8 mouse cellular contexts compared by ENCODE assay signal in genomic region chr12:110888106-110888505, GRCm38 (mm10). TPM values are rescaled to one million over a fixed set of nuclear protein-coding genes. Genes with fewer than 3 reads are reported as not detected.
DNase-seq lines count a peak whose midpoint lies in the region; ATAC-seq and TF ChIP-seq lines count a peak whose summit lies in the region.

No protein-coding gene starts in this region.

- intact Hi-C loops in gastrocnemius, adult 2 months (cut with DNase I): loop anchor here (2.0 kb wide), 1 partner anchor 105 kb away; no protein-coding TSS in a partner anchor
- intact Hi-C loops in left cerebral cortex, postnatal 25 days (cut with DNase I): no loop called here

- ATAC-seq in forebrain, embryonic 15.5 days (replicated peaks): no peak
- no peak for ATAC-seq in liver, embryonic 15.5 days (ENCODE audit: insufficient read depth)

- peak overlapping the region; percentile 87 for H3K4me2 ChIP-seq in forebrain, embryonic 15.5 days (replicated peaks)
- H3K4me2 ChIP-seq in liver, embryonic 15.5 days: peak overlapping the region; percentile 97

- no peak for DNase-seq in gastrocnemius, adult 2 months
- no peak for DNase-seq in gastrocnemius, postnatal 25 days
- DNase-seq in retina, postnatal 1 day: no peak
- DNase-seq in gastrocnemius, postnatal 4 days (ENCODE audit: low spot score in 2 of 2): no peak
- no peak for DNase-seq in left cerebral cortex, postnatal 25 days (ENCODE audit: low spot score in 2 of 2)

- H3K9me3 ChIP-seq in forebrain, embryonic 15.5 days: no peaks in the 10 kb centered on the region
- no peaks in the 10 kb centered on the region for H3K9me3 ChIP-seq in liver, embryonic 15.5 days (replicated peaks)

- peaks cover 45% of the 10 kb centered on the region for H3K79me3 ChIP-seq in C2C12 (ENCODE audit: low read depth)

- no peaks in the 10 kb centered on the region for H3K27me3 ChIP-seq in C2C12 (ENCODE audit: control insufficient read depth, insufficient read depth, insufficient read length)
- no peaks in the 10 kb centered on the region for H3K27me3 ChIP-seq in forebrain, embryonic 15.5 days
- no peaks in the 10 kb centered on the region for H3K27me3 ChIP-seq in liver, embryonic 15.5 days

- peak overlapping the region; percentile 81 for H3K9ac ChIP-seq in forebrain, embryonic 15.5 days (replicated peaks)
- peak overlapping the region; percentile 84 for H3K9ac ChIP-seq in liver, embryonic 15.5 days

- peaks cover 3% of the 10 kb centered on the region for H3K36me3 ChIP-seq in C2C12 (ENCODE audit: control insufficient read depth, insufficient read depth)
- peaks cover 4% of the 10 kb centered on the region; the same call in 1 of the 2 replicates for H3K36me3 ChIP-seq in forebrain, embryonic 15.5 days
- H3K36me3 ChIP-seq in liver, embryonic 15.5 days (replicated peaks): peaks cover 9% of the 10 kb centered on the region; the same call in 1 of the 2 replicates

- H3K79me2 ChIP-seq in C2C12 (ENCODE audit: control insufficient read depth, insufficient read depth): peaks cover 82% of the 10 kb centered on the region

- 44% methylated on average over 12 of the region's 12 CpGs for WGBS in forebrain, embryonic 15.5 days
- 17% methylated on average over 12 of the region's 12 CpGs for WGBS in liver, embryonic 15.5 days (ENCODE audit: insufficient replicate concordance)

- peak overlapping the region; percentile 99 for H3ac ChIP-seq in C2C12 (ENCODE audit: control insufficient read depth, insufficient read length, low read depth)

- TF ChIP-seq CTCF in gastrocnemius, adult 2 months (IDR thresholded peaks at IDR 0.05): no peak
- TF ChIP-seq CTCF in C2C12 (IDR thresholded peaks at IDR 0.05; ENCODE audit: control insufficient read depth, insufficient read depth, insufficient read length): no peak

- H3K4me3 ChIP-seq in gastrocnemius, adult 2 months: peak overlapping the region; percentile 90
- peak overlapping the region; percentile 79 for H3K4me3 ChIP-seq in C2C12 (ENCODE audit: insufficient read depth, poor library complexity, severe bottlenecking)
- H3K4me3 ChIP-seq in forebrain, embryonic 15.5 days: peak overlapping the region; percentile 75
- H3K4me3 ChIP-seq in liver, embryonic 15.5 days (replicated peaks): peak overlapping the region; percentile 95

- H3K4me1 ChIP-seq in forebrain, embryonic 15.5 days: peaks cover 20% of the 10 kb centered on the region
- H3K4me1 ChIP-seq in liver, embryonic 15.5 days (replicated peaks): peaks cover 66% of the 10 kb centered on the region

- peak overlapping the region; percentile 91 for H3K27ac ChIP-seq in gastrocnemius, adult 2 months
- H3K27ac ChIP-seq in forebrain, embryonic 15.5 days (replicated peaks): no peak overlapping the region
- H3K27ac ChIP-seq in liver, embryonic 15.5 days (replicated peaks): peak overlapping the region; percentile 70

TF ChIP-seq in C2C12, 6 proteins besides CTCF, POLR2A, EP300 and RAD21:
- TF ChIP-seq FOSL1 (IDR thresholded peaks at IDR 0.05; ENCODE audit: insufficient read depth, low read length, poor library complexity, severe bottlenecking) (no peak), MYOD1 (IDR thresholded peaks at IDR 0.05; ENCODE audit: control insufficient read depth, insufficient read length, low read depth) (no peak), MAX (IDR thresholded peaks at IDR 0.05) (no peak), MYOG (IDR thresholded peaks at IDR 0.05; ENCODE audit: control insufficient read depth, extremely low read depth, insufficient read length) (no peak), USF1 (IDR thresholded peaks at IDR 0.05; ENCODE audit: low read depth) (no peak)

RNA-seq across cellular contexts. Expression of gene Cinp, which starts 0.8 kb away (rescaled TPM):
- 10 to 100 TPM; 21.8 to 24.8 TPM for total RNA-seq in gastrocnemius, adult 2 months (2021)
- total RNA-seq in gastrocnemius, postnatal 25 days (2021): 10 to 100 TPM; 28.4 to 29.1 TPM
- polyA plus RNA-seq in C2C12 (2012; fragmentation: generic; extraction: Trizol): 71.9 TPM
- 81.8 and 82.8 TPM in 2 replicates for polyA plus RNA-seq in forebrain, embryonic 15.5 days (2015; fragmentation: Nextera tagmentation; extraction: Ambion mirVana)
- polyA plus RNA-seq in liver, embryonic 15.5 days (2015; fragmentation: Nextera tagmentation; extraction: Ambion mirVana): 49.9 and 56.6 TPM in 2 replicates
- 10 to 100 TPM; 40.5 to 41.9 TPM for total RNA-seq in gastrocnemius, postnatal 4 days (2021)
- total RNA-seq in left cerebral cortex, postnatal 25 days (2021): 100 to 1,000 TPM; 115 to 118 TPM

RNA-seq across cellular contexts. Expression of gene Tecpr2, which starts 1.0 kb away (rescaled TPM):
- total RNA-seq in gastrocnemius, adult 2 months (2021): 1 to 10 TPM; 2.4 TPM
- 1 to 10 TPM; 1.9 to 3.1 TPM for total RNA-seq in gastrocnemius, postnatal 25 days (2021)
- 3.4 TPM for polyA plus RNA-seq in C2C12 (2012; fragmentation: generic; extraction: Trizol)
- polyA plus RNA-seq in forebrain, embryonic 15.5 days (2015; fragmentation: Nextera tagmentation; extraction: Ambion mirVana): 7.2 and 7.5 TPM in 2 replicates
- polyA plus RNA-seq in liver, embryonic 15.5 days (2015; fragmentation: Nextera tagmentation; extraction: Ambion mirVana): 1.6 and 1.8 TPM in 2 replicates
- 1 to 10 TPM; 4.8 to 5.4 TPM for total RNA-seq in gastrocnemius, postnatal 4 days (2021)
- 10 to 100 TPM; 45.8 to 47.8 TPM for total RNA-seq in left cerebral cortex, postnatal 25 days (2021)

RNA-seq across cellular contexts. Expression of gene Zfp839, which starts 38.1 kb away (rescaled TPM):
- total RNA-seq in gastrocnemius, adult 2 months (2021): 1 to 10 TPM; 7.0 to 7.7 TPM
- 1 to 10 TPM; 5.0 to 5.4 TPM for total RNA-seq in gastrocnemius, postnatal 25 days (2021)
- 1.2 TPM for polyA plus RNA-seq in C2C12 (2012; fragmentation: generic; extraction: Trizol)
- 3.6 and 4.0 TPM in 2 replicates for polyA plus RNA-seq in forebrain, embryonic 15.5 days (2015; fragmentation: Nextera tagmentation; extraction: Ambion mirVana)
- polyA plus RNA-seq in liver, embryonic 15.5 days (2015; fragmentation: Nextera tagmentation; extraction: Ambion mirVana): 1.7 and 1.8 TPM in 2 replicates
- total RNA-seq in gastrocnemius, postnatal 4 days (2021): 1 to 10 TPM; 7.4 to 8.0 TPM
- total RNA-seq in left cerebral cortex, postnatal 25 days (2021): 10 to 100 TPM; 11.2 to 11.5 TPM

RNA-seq across cellular contexts. Expression of gene Mok, which starts 47.4 kb away (rescaled TPM):
- under 1 TPM; 0.20 to 0.22 TPM for total RNA-seq in gastrocnemius, adult 2 months (2021)
- total RNA-seq in gastrocnemius, postnatal 25 days (2021): not detected
- polyA plus RNA-seq in C2C12 (2012; fragmentation: generic; extraction: Trizol): 2.0 TPM
- polyA plus RNA-seq in forebrain, embryonic 15.5 days (2015; fragmentation: Nextera tagmentation; extraction: Ambion mirVana): 11.8 and 13.8 TPM in 2 replicates
- 0.22 TPM in 2 replicates for polyA plus RNA-seq in liver, embryonic 15.5 days (2015; fragmentation: Nextera tagmentation; extraction: Ambion mirVana)
- under 1 TPM; 0.34 to 0.91 TPM for total RNA-seq in gastrocnemius, postnatal 4 days (2021)
- total RNA-seq in left cerebral cortex, postnatal 25 days (2021): 10 to 100 TPM; 11.7 to 14.7 TPM

Comparison
In these comparisons a context has a peak if more than half of its experiments do, and no peak if none do; other contexts are left out.
1. RNA of gene Tecpr2, which starts 1.0 kb away (total RNA-seq): 45.8 to 47.8 TPM in left cerebral cortex, postnatal 25 days; 4.8 to 5.4 TPM in gastrocnemius, postnatal 4 days, 1.9 to 3.1 TPM in gastrocnemius, postnatal 25 days and 2.4 TPM in gastrocnemius, adult 2 months; every median in the first group is over 4 times any median in the second.
2. Peak in every context shown above with its lines, with median percentiles within 50 percentile points of each other: H3K4me3 ChIP-seq.